Mouse (Mus musculus): ENCODE data around the gene Enoph1. TPM values are rescaled to one million over a fixed set of nuclear protein-coding genes. Genes with fewer than 3 reads are reported as not detected.

The Enoph1 gene
- polyA plus RNA-seq, 1 experiment from 2014 or later: 45.4 TPM

DNA sequence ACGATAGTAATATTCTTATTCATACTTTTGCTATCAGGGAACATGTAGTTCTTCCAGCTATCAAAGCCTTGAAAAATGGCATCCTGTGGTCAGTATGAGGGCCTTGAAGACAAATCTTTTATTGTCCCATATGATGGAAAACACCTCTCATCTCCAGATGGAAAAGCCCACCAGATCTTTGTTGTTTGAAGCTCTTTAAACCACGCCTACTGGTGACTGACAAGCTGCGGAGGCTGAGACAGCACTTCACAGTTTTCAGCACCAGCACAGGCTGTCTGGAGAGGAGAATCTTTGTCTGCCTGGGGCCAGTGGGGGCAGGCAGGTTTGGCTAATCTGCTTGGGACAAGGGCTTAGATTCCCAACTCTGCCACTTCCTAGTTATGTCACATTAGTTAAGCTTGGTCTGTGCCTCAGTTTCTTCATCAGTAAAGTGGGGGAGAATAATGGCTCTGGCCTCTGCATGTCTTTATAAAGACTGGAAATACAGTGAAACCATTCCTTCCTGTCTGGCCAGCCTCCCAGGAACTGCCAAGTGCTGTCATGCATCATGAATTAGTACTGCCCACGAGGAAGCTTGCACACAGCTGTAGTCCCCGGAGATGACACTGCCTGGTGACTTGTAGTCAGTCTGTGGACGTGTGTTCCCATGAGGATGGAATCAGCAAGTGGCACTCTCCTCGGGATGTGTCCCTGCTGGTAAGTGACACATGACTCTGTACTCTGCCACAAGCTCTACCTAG, 69.9 kb downstream of the Enoph1 start:
- Histone ChIP-seq H3K9me3 (ENCODE audit: control insufficient read depth, low read depth, low read length) (no peaks in the 10 kb centered on the region), H3K27me3 (ENCODE audit: control insufficient read depth, insufficient read depth, low read length) (no peaks in the 10 kb centered on the region), H3K27ac (ENCODE audit: low read length) (no peak overlapping the region), H3K9ac (replicated peaks; ENCODE audit: low read depth, low read length) (no peak overlapping the region), H3K4me2 (replicated peaks; ENCODE audit: low read depth, low read length) (no peak overlapping the region), H3K4me1 (ENCODE audit: control insufficient read depth, insufficient read depth, low read length) (no peaks in the 10 kb centered on the region), H3K4me3 (ENCODE audit: low read depth, low read length) (no peak overlapping the region), H3K36me3 (ENCODE audit: control insufficient read depth, insufficient read depth, low read length) (no peaks in the 10 kb centered on the region)
- WGBS: 52% methylated on average over 7 of the region's 7 CpGs
- ATAC-seq (ENCODE audit: insufficient number of reproducible peaks, insufficient read depth, low FRiP score, low read depth): no peak

DNA sequence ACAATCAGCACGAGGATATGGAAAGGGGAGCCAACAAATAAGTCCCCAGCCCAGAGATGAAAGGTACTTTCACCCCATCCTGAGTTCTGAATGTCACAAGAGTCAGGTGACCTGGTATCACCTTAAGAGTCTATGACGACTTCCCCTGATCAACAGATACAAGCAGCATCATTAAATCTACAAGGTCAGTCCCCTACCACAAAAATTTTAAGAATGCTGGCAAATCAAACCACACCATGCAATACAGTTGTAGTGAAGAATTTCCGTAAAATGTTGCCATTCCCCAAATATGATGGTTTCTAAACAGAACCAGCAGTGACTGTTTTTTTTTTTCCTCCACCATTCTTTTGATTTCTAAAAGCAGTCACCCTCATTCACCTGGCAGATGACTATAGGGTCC, 70.8 kb downstream of the Enoph1 start:
- no peak overlapping the region for H3K4me2 ChIP-seq (replicated peaks; ENCODE audit: low read depth, low read length)
- H3K27me3 ChIP-seq (ENCODE audit: control insufficient read depth, insufficient read depth, low read length): no peaks in the 10 kb centered on the region
- 74% methylated on average over 3 of the region's 3 CpGs for WGBS
- no peak for ATAC-seq (ENCODE audit: insufficient number of reproducible peaks, insufficient read depth, low FRiP score, low read depth)
- H3K4me1 ChIP-seq (ENCODE audit: control insufficient read depth, insufficient read depth, low read length): no peaks in the 10 kb centered on the region
- no peak overlapping the region for H3K9ac ChIP-seq (replicated peaks; ENCODE audit: low read depth, low read length)
- H3K27ac ChIP-seq (ENCODE audit: low read length): no peak overlapping the region
- no peak overlapping the region for H3K4me3 ChIP-seq (ENCODE audit: low read depth, low read length)
- no peaks in the 10 kb centered on the region for H3K36me3 ChIP-seq (ENCODE audit: control insufficient read depth, insufficient read depth, low read length)
- no peaks in the 10 kb centered on the region for H3K9me3 ChIP-seq (ENCODE audit: control insufficient read depth, low read depth, low read length)

DNA sequence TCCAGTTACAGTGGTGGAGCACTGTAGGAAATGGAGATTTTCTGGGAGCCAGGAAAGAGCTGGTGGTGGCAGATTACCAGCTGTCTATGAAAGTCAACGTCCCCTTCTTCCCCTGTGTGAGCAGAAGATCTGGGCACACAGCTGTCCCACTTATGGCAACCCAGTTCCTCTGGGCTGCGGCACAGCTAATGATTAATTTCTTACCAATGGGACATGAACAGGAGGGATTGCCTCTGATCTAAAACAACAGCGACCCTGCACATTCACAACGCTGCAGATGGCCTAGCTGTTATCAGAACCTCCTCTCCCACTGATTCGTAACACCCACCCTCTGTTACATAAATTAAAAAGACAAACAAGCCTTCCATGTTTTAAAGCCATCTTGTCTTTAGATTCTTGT, 73.6 kb downstream of the Enoph1 start:
- H3K9ac ChIP-seq (replicated peaks; ENCODE audit: low read depth, low read length): no peak overlapping the region
- no peaks in the 10 kb centered on the region for H3K4me1 ChIP-seq (ENCODE audit: control insufficient read depth, insufficient read depth, low read length)
- no peaks in the 10 kb centered on the region for H3K9me3 ChIP-seq (ENCODE audit: control insufficient read depth, low read depth, low read length)
- no peaks in the 10 kb centered on the region for H3K36me3 ChIP-seq (ENCODE audit: control insufficient read depth, insufficient read depth, low read length)
- H3K4me3 ChIP-seq (ENCODE audit: low read depth, low read length): no peak overlapping the region
- no peak for ATAC-seq (ENCODE audit: insufficient number of reproducible peaks, insufficient read depth, low FRiP score, low read depth)
- H3K27me3 ChIP-seq (ENCODE audit: control insufficient read depth, insufficient read depth, low read length): no peaks in the 10 kb centered on the region
- H3K4me2 ChIP-seq (replicated peaks; ENCODE audit: low read depth, low read length): no peak overlapping the region
- WGBS: 48% methylated on average over 5 of the region's 5 CpGs
- no peak overlapping the region for H3K27ac ChIP-seq (ENCODE audit: low read length)

Other genes with a start within 250 kb of the Enoph1 start
- gene Vamp9, start 133.7 kb upstream of the Enoph1 start, polyA plus RNA-seq (2014; fragmentation: Nextera tagmentation; extraction: Ambion mirVana): 0.30 TPM in 1 of 2 replicates, not detected in the other
- gene Hnrnpd, start 61.0 kb upstream of the Enoph1 start, polyA plus RNA-seq (2014; fragmentation: Nextera tagmentation; extraction: Ambion mirVana): 126 and 147 TPM in 2 replicates
- gene 4930524J08Rik, start 60.9 kb upstream of the Enoph1 start, polyA plus RNA-seq (2014; fragmentation: Nextera tagmentation; extraction: Ambion mirVana): 2.4 and 3.7 TPM in 2 replicates
- 200 and 207 TPM in 2 replicates for gene Hnrnpdl, start 321 bp upstream of the Enoph1 start, polyA plus RNA-seq (2014; fragmentation: Nextera tagmentation; extraction: Ambion mirVana)
- 4.7 and 4.9 TPM in 2 replicates for gene Tmem150c, start 119.8 kb downstream of the Enoph1 start, polyA plus RNA-seq (2014; fragmentation: Nextera tagmentation; extraction: Ambion mirVana)